19 mouse cellular contexts compared by ENCODE assay signal in the genomic region with DNA sequence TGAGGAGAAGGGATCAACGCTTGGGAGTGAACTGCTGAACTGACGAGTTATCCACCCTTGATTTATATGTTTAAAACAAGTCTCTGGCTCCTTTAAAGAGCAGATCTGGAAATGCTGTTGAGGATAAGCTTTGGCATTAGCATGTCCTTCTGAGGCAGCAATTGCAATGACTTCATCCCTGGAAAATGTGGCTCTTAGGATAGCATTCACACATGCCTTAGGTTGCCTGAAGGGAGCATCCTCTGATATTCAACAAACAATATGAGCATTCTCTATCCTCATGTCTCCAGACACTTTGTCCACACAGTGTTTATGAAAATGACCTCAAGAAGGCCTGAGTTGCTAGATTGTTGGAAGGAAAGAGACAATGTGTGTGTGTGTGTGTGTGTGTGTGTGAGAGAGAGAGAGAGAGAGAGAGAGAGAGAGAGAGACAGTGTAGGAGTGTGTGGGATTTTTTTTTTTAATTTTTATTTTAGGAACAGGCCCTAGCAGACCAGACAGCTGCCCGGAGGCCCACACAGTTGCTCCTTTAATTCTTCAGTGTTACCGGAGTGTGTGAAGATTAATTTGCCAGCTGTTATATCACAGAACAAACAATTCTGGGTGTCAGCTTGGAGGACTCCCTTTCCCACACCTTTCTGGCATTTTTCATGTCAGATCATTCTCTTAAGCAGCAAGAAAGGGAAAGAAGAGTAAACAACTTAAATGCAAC.
DNase-seq lines count a peak whose midpoint lies in the region; ATAC-seq and TF ChIP-seq lines count a peak whose summit lies in the region.
"Had no signal": no experiment of that assay in that cellular context is flagged by ENCODE, and none has a peak within 500 bp of the region (broad histone marks: within the 10 kb centered on the region; RNA-seq: fewer than 3 reads in every experiment).

No protein-coding gene starts in this region.

- no peak for TF ChIP-seq EP300 in heart, adult 2 months (IDR thresholded peaks at IDR 0.05; ENCODE audit: insufficient read depth, low read depth, low read length)

- WGBS in heart, adult 2 months: 44% methylated on average over 4 of the region's 4 CpGs
- WGBS in intestine, embryonic 16.5 days: 36% methylated on average over 4 of the region's 4 CpGs
- 36% methylated on average over 4 of the region's 4 CpGs for WGBS in intestine, embryonic 15.5 days
- WGBS in limb, embryonic 14.5 days: 45% methylated on average over 4 of the region's 4 CpGs
- WGBS in hindbrain, embryonic 16.5 days: 66% methylated on average over 4 of the region's 4 CpGs

- H3K27ac ChIP-seq in heart, adult 2 months: peak overlapping the region; percentile 3; the same call in 1 of the 2 replicates
- H3K27ac ChIP-seq in intestine, embryonic 16.5 days (ENCODE audit: low read length): peak overlapping the region; percentile 9; the same call in 1 of the 2 replicates
- H3K27ac ChIP-seq in intestine, embryonic 15.5 days: no peak overlapping the region
- H3K27ac ChIP-seq in limb, embryonic 14.5 days (replicated peaks; ENCODE audit: low read depth, low read length): no peak overlapping the region
- no peak overlapping the region for H3K27ac ChIP-seq in hindbrain, embryonic 16.5 days (ENCODE audit: low read depth, low read length)
- H3K27ac ChIP-seq: embryonic facial prominence, embryonic 13.5 days; limb, embryonic 12.5 days; liver, embryonic 15.5 days; macrophage; midbrain, embryonic 12.5 days had no signal

- no peaks in the 10 kb centered on the region for H3K27me3 ChIP-seq in heart, adult 2 months (ENCODE audit: control insufficient read depth, insufficient read depth, low read length)
- H3K27me3 ChIP-seq in intestine, embryonic 16.5 days (replicated peaks; ENCODE audit: control insufficient read depth, insufficient read depth, low read length): no peaks in the 10 kb centered on the region
- H3K27me3 ChIP-seq in intestine, embryonic 15.5 days (replicated peaks): no peaks in the 10 kb centered on the region
- H3K27me3 ChIP-seq in limb, embryonic 14.5 days (ENCODE audit: control insufficient read depth, insufficient read depth, low read length): no peaks in the 10 kb centered on the region
- H3K27me3 ChIP-seq in hindbrain, embryonic 16.5 days (replicated peaks; ENCODE audit: control insufficient read depth, insufficient read depth, low read length): no peaks in the 10 kb centered on the region
- H3K27me3 ChIP-seq: embryonic facial prominence, embryonic 13.5 days; limb, embryonic 12.5 days; liver, embryonic 15.5 days; midbrain, embryonic 12.5 days had no signal

- no peak for DNase-seq in heart, adult 2 months
- DNase-seq in heart, adult 8-10 months (ENCODE audit: low spot score): no peak
- DNase-seq in Muller cell, postnatal 12 days (ENCODE audit: inconsistent ontology term): peak; percentile 70
- DNase-seq in limb, embryonic 14.5 days (ENCODE audit: low spot score): peak; percentile 3
- DNase-seq: adrenal gland, postnatal 10 days; B cell, adult 2 months; cerebellum, adult 18-20 months; gastrocnemius, postnatal 36 days; kidney, postnatal 10 days; right cerebral cortex, postnatal 25 days; thymus, postnatal 36 days had no signal

- TF ChIP-seq CTCF in heart, adult 2 months (IDR thresholded peaks at IDR 0.05): no peak

- H3K79me2 ChIP-seq in heart, adult 2 months (replicated peaks; ENCODE audit: control insufficient read depth, insufficient read depth, low read length): no peaks in the 10 kb centered on the region

- peaks cover 1% of the 10 kb centered on the region; the same call in 1 of the 2 replicates for H3K4me1 ChIP-seq in heart, adult 2 months (ENCODE audit: control insufficient read depth, insufficient read depth, low read length)
- no peaks in the 10 kb centered on the region for H3K4me1 ChIP-seq in intestine, embryonic 16.5 days (ENCODE audit: control insufficient read depth, insufficient read depth, low read length)
- H3K4me1 ChIP-seq in intestine, embryonic 15.5 days (replicated peaks): no peaks in the 10 kb centered on the region
- H3K4me1 ChIP-seq in limb, embryonic 14.5 days (ENCODE audit: control insufficient read depth, insufficient read depth, low read length): no peaks in the 10 kb centered on the region
- no peaks in the 10 kb centered on the region for H3K4me1 ChIP-seq in hindbrain, embryonic 16.5 days (ENCODE audit: control insufficient read depth, insufficient read depth, low read depth, low read length)
- H3K4me1 ChIP-seq: embryonic facial prominence, embryonic 13.5 days; limb, embryonic 12.5 days; liver, embryonic 15.5 days; midbrain, embryonic 12.5 days had no signal

- no peak for ATAC-seq in intestine, embryonic 16.5 days
- ATAC-seq in intestine, embryonic 15.5 days: no peak
- ATAC-seq in limb, embryonic 14.5 days (ENCODE audit: low FRiP score, low read depth): peak; percentile 63; the same call in 1 of the 2 replicates
- no peak for ATAC-seq in hindbrain, embryonic 16.5 days

- no peak for TF ChIP-seq POLR2A in heart, adult 2 months (IDR thresholded peaks at IDR 0.05; ENCODE audit: insufficient read depth, low read depth, low read length)
- no peak for TF ChIP-seq POLR2A in limb, embryonic 14.5 days (IDR thresholded peaks at IDR 0.05; ENCODE audit: borderline replicate concordance, extremely low read depth, insufficient read depth, insufficient read length)

- intact Hi-C loops in heart, adult 2 months (cut with DNase I): no loop called here

- no peak overlapping the region for H3K9ac ChIP-seq in heart, adult 2 months (ENCODE audit: low read depth, low read length)
- H3K9ac ChIP-seq in intestine, embryonic 16.5 days (ENCODE audit: low read depth, low read length): no peak overlapping the region
- no peak overlapping the region for H3K9ac ChIP-seq in intestine, embryonic 15.5 days
- H3K9ac ChIP-seq in limb, embryonic 14.5 days (ENCODE audit: low read depth, low read length, severe bottlenecking): no peak overlapping the region
- no peak overlapping the region for H3K9ac ChIP-seq in hindbrain, embryonic 16.5 days (ENCODE audit: low read depth, low read length)
- H3K9ac ChIP-seq: embryonic facial prominence, embryonic 13.5 days; limb, embryonic 12.5 days; liver, embryonic 15.5 days; midbrain, embryonic 12.5 days had no signal

- H3K4me2 ChIP-seq in intestine, embryonic 16.5 days (ENCODE audit: low read depth, low read length): no peak overlapping the region
- H3K4me2 ChIP-seq in intestine, embryonic 15.5 days (replicated peaks): no peak overlapping the region
- no peak overlapping the region for H3K4me2 ChIP-seq in limb, embryonic 14.5 days (replicated peaks; ENCODE audit: low read depth, low read length, severe bottlenecking)
- no peak overlapping the region for H3K4me2 ChIP-seq in hindbrain, embryonic 16.5 days (ENCODE audit: low read length)
- H3K4me2 ChIP-seq: embryonic facial prominence, embryonic 13.5 days; limb, embryonic 12.5 days; liver, embryonic 15.5 days; midbrain, embryonic 12.5 days had no signal

- H3K9me3 ChIP-seq in intestine, embryonic 16.5 days (ENCODE audit: control insufficient read depth, low read length): no peaks in the 10 kb centered on the region
- no peaks in the 10 kb centered on the region for H3K9me3 ChIP-seq in intestine, embryonic 15.5 days
- H3K9me3 ChIP-seq in limb, embryonic 14.5 days (ENCODE audit: control insufficient read depth, low read length): no peaks in the 10 kb centered on the region
- no peaks in the 10 kb centered on the region for H3K9me3 ChIP-seq in hindbrain, embryonic 16.5 days (ENCODE audit: control insufficient read depth, low read length)
- H3K9me3 ChIP-seq: embryonic facial prominence, embryonic 13.5 days; limb, embryonic 12.5 days; liver, embryonic 15.5 days; midbrain, embryonic 12.5 days had no signal

- H3K36me3 ChIP-seq in heart, adult 2 months (ENCODE audit: control insufficient read depth, insufficient read depth, low read length): no peaks in the 10 kb centered on the region
- H3K36me3 ChIP-seq in intestine, embryonic 16.5 days (ENCODE audit: control insufficient read depth, insufficient read depth, low read length): no peaks in the 10 kb centered on the region
- H3K36me3 ChIP-seq in intestine, embryonic 15.5 days: no peaks in the 10 kb centered on the region
- H3K36me3 ChIP-seq in limb, embryonic 14.5 days (ENCODE audit: control insufficient read depth, insufficient read depth, low read length): no peaks in the 10 kb centered on the region
- no peaks in the 10 kb centered on the region for H3K36me3 ChIP-seq in hindbrain, embryonic 16.5 days (ENCODE audit: control insufficient read depth, insufficient read depth, low read length)
- H3K36me3 ChIP-seq: embryonic facial prominence, embryonic 13.5 days; limb, embryonic 12.5 days; liver, embryonic 15.5 days; midbrain, embryonic 12.5 days had no signal

- H3K4me3 ChIP-seq in heart, adult 2 months: no peak overlapping the region
- H3K4me3 ChIP-seq in intestine, embryonic 16.5 days (ENCODE audit: low read length): no peak overlapping the region
- H3K4me3 ChIP-seq in intestine, embryonic 15.5 days (replicated peaks): no peak overlapping the region
- H3K4me3 ChIP-seq in limb, embryonic 14.5 days (replicated peaks; ENCODE audit: low read length): no peak overlapping the region
- H3K4me3 ChIP-seq in hindbrain, embryonic 16.5 days (ENCODE audit: low read length): no peak overlapping the region
- H3K4me3 ChIP-seq: embryonic facial prominence, embryonic 13.5 days; limb, embryonic 12.5 days; liver, embryonic 15.5 days; midbrain, embryonic 12.5 days had no signal

Comparison
In these comparisons a context has a peak if more than half of its experiments do, and no peak if none do; other contexts are left out.
1. H3K27ac ChIP-seq: peak in heart, adult 2 months (single experiment) and intestine, embryonic 16.5 days (single experiment); none in intestine, embryonic 15.5 days (single experiment), limb, embryonic 14.5 days (single experiment) and hindbrain, embryonic 16.5 days (single experiment).
2. DNase-seq: peak in Muller cell, postnatal 12 days (single experiment) and limb, embryonic 14.5 days (single experiment); none in heart, adult 2 months (0 of 2) and heart, adult 8-10 months (single experiment).